Mouse (Mus musculus) midbrain, embryonic 11.5 days (tissue): ENCODE measurements around the gene Gm21190. TPM values are rescaled to one million over a fixed set of nuclear protein-coding genes. Genes with fewer than 3 reads are reported as not detected.
"Not testable (repeated sequence)": the region's sequence is repeated elsewhere in the genome, so short reads cannot be mapped to it uniquely, and the experiment has no call there.

ENCODE experiments used
- ATAC-seq: fragments of 200-750 bp; cut with Nextera tagmentation; 2 replicates; pipeline ENCODE4 v1.8.0; 2017; ENCODE audit warnings: moderate TSS enrichment, moderate library complexity; ENCODE audit not compliant: low FRiP score
- DNase-seq: peaks from one replicate; pipeline ENCODE4 v3.0.0; 2015; ENCODE audit warnings: low spot score; ENCODE audit errors: missing footprints
- H3K27ac ChIP-seq: fragments of 300-500 bp; sonication (generic); 2 replicates; pipeline ENCODE4 v1.5.1; 2014; ENCODE audit warnings: low read depth, low read length
- H3K27me3 ChIP-seq: fragments of 300-500 bp; sonication (generic); 2 replicates; pipeline ENCODE4 v1.6.1; 2014; ENCODE audit warnings: mild to moderate bottlenecking, low read length, moderate library complexity, mixed read lengths; ENCODE audit not compliant: control insufficient read depth, insufficient read depth
- H3K36me3 ChIP-seq: fragments of 300-500 bp; sonication (generic); 2 replicates; pipeline ENCODE4 v1.6.1; 2014; ENCODE audit warnings: mild to moderate bottlenecking, low read length, moderate library complexity, mixed read lengths; ENCODE audit not compliant: control insufficient read depth, insufficient read depth
- H3K4me1 ChIP-seq: fragments of 300-500 bp; sonication (generic); 2 replicates; pipeline ENCODE4 v1.6.1; 2014; ENCODE audit warnings: low read length; ENCODE audit not compliant: control insufficient read depth, insufficient read depth
- H3K4me2 ChIP-seq: fragments of 300-500 bp; sonication (generic); 2 replicates; pipeline ENCODE4 v1.6.1; 2014; ENCODE audit warnings: mild to moderate bottlenecking, moderate library complexity
- H3K4me3 ChIP-seq: fragments of 300-500 bp; sonication (generic); 2 replicates; pipeline ENCODE4 v1.5.1; 2014; ENCODE audit warnings: low read depth, low read length
- H3K9ac ChIP-seq: fragments of 300-500 bp; sonication (generic); 2 replicates; pipeline ENCODE4 v1.6.1; 2014; ENCODE audit warnings: low read length
- H3K9me3 ChIP-seq: fragments of 300-500 bp; sonication (generic); 2 replicates; pipeline ENCODE4 v1.6.1; 2016; ENCODE audit warnings: low read length; ENCODE audit not compliant: control insufficient read depth
- WGBS: fragments of 180-500 bp; shearing (Covaris S2); extraction: QIAGEN DNeasy Blood & Tissue Kit; methylation state at CpG from one replicate; pipeline ENCODE4 v1.1.7; 2014; 5-methylcytosine and 5-hydroxymethylcytosine counted together
- polyA plus RNA-seq: library from polyadenylated mRNA; unstranded; fragments of >200 nt; fragmentation: Nextera tagmentation; extraction: Ambion mirVana; gene quantifications from 2 replicates; pipeline ENCODE4 v1.2.1, GENCODE M21; 2014

The Gm21190 gene
- polyA plus RNA-seq, 1 experiment from 2014 or later, result not detected

GRCm38 (mm10) chr5:15506575-15507308, 22.3 kb downstream of the Gm21190 start:
- H3K4me3 ChIP-seq, result no peak overlapping the region
- WGBS, result 40% methylated on average over 16 of the region's 16 CpGs
- H3K9ac ChIP-seq, result no peak overlapping the region
- ATAC-seq, result peak; percentile 88
- H3K4me2 ChIP-seq, result no peak overlapping the region; the same call in 1 of the 2 replicates
- no peaks in the 10 kb centered on the region for H3K36me3 ChIP-seq
- no peaks in the 10 kb centered on the region for H3K27me3 ChIP-seq
- H3K9me3 ChIP-seq, result peaks cover 13% of the 10 kb centered on the region
- DNase-seq, result peak; percentile 89
- no peak overlapping the region for H3K27ac ChIP-seq
- no peaks in the 10 kb centered on the region for H3K4me1 ChIP-seq

GRCm38 (mm10) chr5:15498774-15499400, 30.1 kb downstream of the Gm21190 start:
- not testable (repeated sequence) for H3K9ac ChIP-seq, H3K4me2 ChIP-seq, H3K27me3 ChIP-seq, H3K4me3 ChIP-seq, H3K36me3 ChIP-seq, H3K27ac ChIP-seq, H3K4me1 ChIP-seq, H3K9me3 ChIP-seq
- 33% methylated on average over 5 of the region's 5 CpGs for WGBS
- ATAC-seq (peak; percentile 80), DNase-seq (peak; percentile 82)

GRCm38 (mm10) chr5:15498350-15498749, 30.7 kb downstream of the Gm21190 start:
- peaks cover 11% of the 10 kb centered on the region; the same call in 1 of the 2 replicates for H3K9me3 ChIP-seq
- not testable (repeated sequence) for ATAC-seq, H3K36me3 ChIP-seq, H3K4me3 ChIP-seq, H3K9ac ChIP-seq, H3K4me1 ChIP-seq, DNase-seq, H3K4me2 ChIP-seq, H3K27me3 ChIP-seq, H3K27ac ChIP-seq
- 74% methylated on average over 3 of the region's 3 CpGs for WGBS

DNA sequence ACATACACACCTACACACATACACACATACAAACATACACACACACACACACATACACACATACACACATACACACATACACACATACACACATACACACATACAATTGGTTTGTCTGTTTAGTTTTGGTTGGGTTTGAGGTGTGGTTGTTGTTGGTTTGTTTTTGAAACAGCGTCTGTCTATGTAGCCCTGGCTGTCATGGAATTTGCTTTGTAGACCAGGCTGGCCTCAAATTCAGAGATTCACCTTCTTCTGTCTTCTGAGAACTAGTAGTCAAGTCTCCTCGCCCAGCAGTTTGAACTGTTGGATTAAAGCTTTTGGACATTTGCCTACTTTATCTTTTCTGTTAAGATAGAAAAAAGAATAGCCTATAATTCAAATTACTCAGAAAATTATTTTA, 38.1 kb downstream of the Gm21190 start:
- not testable (repeated sequence) for H3K9ac ChIP-seq, H3K36me3 ChIP-seq, H3K4me3 ChIP-seq, H3K4me1 ChIP-seq, H3K4me2 ChIP-seq, H3K27ac ChIP-seq, H3K27me3 ChIP-seq, ATAC-seq
- 62% methylated on average over 2 of the region's 2 CpGs for WGBS
- H3K9me3 ChIP-seq, result peaks cover 12% of the 10 kb centered on the region
- DNase-seq, result peak; percentile 82

DNA sequence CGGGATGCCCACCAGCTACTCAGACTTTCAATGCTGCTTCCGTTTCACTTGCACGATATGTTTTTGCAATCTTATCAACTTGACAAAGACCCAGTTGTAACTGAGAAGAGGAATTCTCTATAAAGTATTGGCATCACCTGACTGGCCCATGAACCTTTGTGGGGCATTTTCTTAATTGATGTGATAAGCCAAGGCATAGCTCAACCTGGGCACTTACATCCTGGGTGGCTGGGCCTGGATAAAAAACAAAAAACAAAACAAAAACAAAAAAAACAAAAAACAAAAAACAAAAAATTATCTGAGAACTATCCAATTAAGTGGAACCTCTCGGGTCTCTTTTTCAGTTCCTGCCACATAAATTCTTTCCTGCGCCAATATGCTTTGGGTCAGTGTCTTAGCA, 40.3 kb downstream of the Gm21190 start:
- no peak overlapping the region for H3K4me3 ChIP-seq
- H3K27ac ChIP-seq, result no peak overlapping the region
- H3K27me3 ChIP-seq, result no peaks in the 10 kb centered on the region
- DNase-seq (peak; percentile 80), ATAC-seq (peak; percentile 73)
- peaks cover 12% of the 10 kb centered on the region for H3K9me3 ChIP-seq
- H3K36me3 ChIP-seq, result no peaks in the 10 kb centered on the region
- no peak overlapping the region for H3K9ac ChIP-seq
- H3K4me2 ChIP-seq, result no peak overlapping the region
- WGBS, result 81% methylated on average over 5 of the region's 5 CpGs
- H3K4me1 ChIP-seq, result no peaks in the 10 kb centered on the region

- H3K4me3 ChIP-seq, DNase-seq, H3K27ac ChIP-seq, H3K36me3 ChIP-seq, H3K27me3 ChIP-seq, ATAC-seq, H3K9ac ChIP-seq, H3K4me1 ChIP-seq, H3K4me2 ChIP-seq: not testable (repeated sequence)
- WGBS, result 22% methylated on average over 2 of the region's 2 CpGs
- H3K9me3 ChIP-seq, result peaks cover 14% of the 10 kb centered on the region; the same call in 1 of the 2 replicates
These were observed 44.4 kb downstream of the Gm21190 start for GRCm38 (mm10) chr5:15484616-15485015.

DNA sequence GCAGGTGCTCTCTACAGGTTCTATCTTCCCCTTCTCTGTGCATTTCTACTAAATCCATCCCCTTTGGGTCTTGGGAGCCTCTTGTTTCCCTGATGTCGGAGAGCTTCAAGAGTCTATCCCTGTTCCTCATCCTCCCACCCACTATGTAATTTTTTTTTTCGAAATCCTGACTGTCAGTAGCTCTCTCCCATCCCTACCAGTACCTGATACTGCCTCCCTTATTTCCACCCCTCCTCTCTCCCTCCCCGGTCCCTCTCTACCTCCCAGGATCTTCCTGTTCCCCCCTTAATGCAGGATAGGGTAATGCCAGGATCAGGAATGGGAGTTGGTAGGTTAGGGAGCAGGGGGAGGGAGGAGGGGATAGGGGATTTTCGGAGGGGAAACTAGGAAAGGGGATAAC, 45.4 kb downstream of the Gm21190 start:
- H3K4me3 ChIP-seq, H3K27me3 ChIP-seq, H3K9ac ChIP-seq, DNase-seq, H3K36me3 ChIP-seq, H3K4me1 ChIP-seq, H3K4me2 ChIP-seq, H3K27ac ChIP-seq: not testable (repeated sequence)
- WGBS, result 57% methylated on average over 4 of the region's 4 CpGs
- H3K9me3 ChIP-seq, result peaks cover 10% of the 10 kb centered on the region; the same call in 1 of the 2 replicates
- ATAC-seq, result 0 out of 2 replicates have a peak, but pooled peaks have one; percentile 52

- WGBS, result 69% methylated on average over 2 of the region's 2 CpGs
- not testable (repeated sequence) for ATAC-seq, H3K4me3 ChIP-seq, DNase-seq, H3K4me2 ChIP-seq, H3K4me1 ChIP-seq, H3K9ac ChIP-seq, H3K27ac ChIP-seq, H3K27me3 ChIP-seq, H3K36me3 ChIP-seq
- H3K9me3 ChIP-seq, result peaks cover 11% of the 10 kb centered on the region; the same call in 1 of the 2 replicates
These were observed 46.2 kb downstream of the Gm21190 start for GRCm38 (mm10) chr5:15482815-15483214.

- not testable (repeated sequence) for H3K4me3 ChIP-seq, H3K9me3 ChIP-seq, DNase-seq, H3K27ac ChIP-seq, ATAC-seq, H3K36me3 ChIP-seq, H3K4me1 ChIP-seq, H3K27me3 ChIP-seq, H3K9ac ChIP-seq, H3K4me2 ChIP-seq
- WGBS, result 61% methylated on average over 1 of the region's 1 CpGs
These were observed 52.6 kb downstream of the Gm21190 start, which contains the start of gene Gm21149 for GRCm38 (mm10) chr5:15476423-15476822. Gene Gm21149, minus strand, starts transcription at chr5:15476523.
